Mouse (Mus musculus) kidney, postnatal 0 days (tissue): ENCODE data around the gene Gm37240. TPM values are rescaled to one million over a fixed set of nuclear protein-coding genes. Genes with fewer than 3 reads are reported as not detected.

Experiments used
- ATAC-seq: fragments of 200-750 bp; cut with Nextera tagmentation; replicated peaks from 2 replicates; pipeline ENCODE4 v1.8.0; 2017; ENCODE audit warnings: low read depth, moderate number of reproducible peaks, moderate TSS enrichment, moderate library complexity; ENCODE audit not compliant: low FRiP score
- DNase-seq: peaks from one replicate; pipeline ENCODE4 v3.0.0-alpha.2; 2016; ENCODE audit warnings: low spot score
- H3K27ac ChIP-seq: fragments of 300-500 bp; sonication (generic); 2 replicates; pipeline ENCODE4 v1.5.1; 2014; ENCODE audit warnings: mild to moderate bottlenecking
- H3K27me3 ChIP-seq: fragments of 300-500 bp; sonication (generic); 2 replicates; pipeline ENCODE4 v1.6.1; 2014; ENCODE audit warnings: low read length, mixed read lengths; ENCODE audit not compliant: insufficient read depth
- H3K36me3 ChIP-seq: fragments of 300-500 bp; sonication (generic); 2 replicates; pipeline ENCODE4 v1.6.1; 2014; ENCODE audit warnings: low read length, mixed read lengths; ENCODE audit not compliant: insufficient read depth
- H3K4me1 ChIP-seq: fragments of 300-500 bp; sonication (generic); replicated peaks from 2 replicates; pipeline ENCODE4 v1.6.1; 2014; ENCODE audit warnings: antibody characterized with exemption, low read length, mixed read lengths; ENCODE audit not compliant: insufficient read depth
- H3K4me2 ChIP-seq: fragments of 300-500 bp; sonication (generic); 2 replicates; pipeline ENCODE4 v1.6.1; 2014; ENCODE audit warnings: mild to moderate bottlenecking, low read length, moderate library complexity, mixed read lengths
- H3K4me3 ChIP-seq: fragments of 300-500 bp; sonication (generic); replicated peaks from 2 replicates; pipeline ENCODE4 v1.5.1; 2014; ENCODE audit warnings: low read depth, low read length
- H3K9ac ChIP-seq: fragments of 300-500 bp; sonication (generic); 2 replicates; pipeline ENCODE4 v1.6.1; 2014; ENCODE audit warnings: low read depth, low read length
- H3K9me3 ChIP-seq: fragments of 300-500 bp; sonication (generic); replicated peaks from 2 replicates; pipeline ENCODE4 v1.6.1; 2016; ENCODE audit warnings: low read length, inconsistent platforms, mixed read lengths
- CTCF ChIP-seq: IDR thresholded peaks from 2 replicates; pipeline ENCODE4 v1.5.1; 2016; ENCODE audit warnings: antibody characterized with exemption, low read depth, mild to moderate bottlenecking, moderate library complexity
- WGBS: fragments of 180-500 bp; shearing (Covaris S2); extraction: QIAGEN DNeasy Blood & Tissue Kit; methylation state at CpG from one replicate; pipeline ENCODE4 v1.1.7; 2014; 5-methylcytosine and 5-hydroxymethylcytosine counted together
- polyA plus RNA-seq: library from polyadenylated mRNA; unstranded; fragments of >200 nt; fragmentation: Nextera tagmentation; extraction: Ambion mirVana; gene quantifications from 2 replicates; pipeline ENCODE4 v1.2.1, GENCODE M21; 2015

Gene Gm37240
- polyA plus RNA-seq, 1 experiment from 2014 or later, result 10.8 TPM

- H3K27ac ChIP-seq, result peak overlapping the region; percentile 70
- 0 out of 2 replicates have a peak, but pooled peaks cover 7% of the 10 kb centered on the region for H3K4me1 ChIP-seq
- WGBS, result 19% methylated on average over 2 of the region's 2 CpGs
- H3K9ac ChIP-seq, result no peak overlapping the region
- no peak overlapping the region for H3K4me3 ChIP-seq
- no peaks in the 10 kb centered on the region for H3K36me3 ChIP-seq
- no peak overlapping the region for H3K4me2 ChIP-seq
- no peaks in the 10 kb centered on the region for H3K9me3 ChIP-seq
- 0 out of 2 replicates have a peak, but pooled peaks have one; percentile 49 for ATAC-seq
- TF ChIP-seq CTCF, result no peak
- H3K27me3 ChIP-seq, result no peaks in the 10 kb centered on the region
- DNase-seq, result peak; percentile 78
Observed at GRCm38 (mm10) chr3:85841454-85842176, 45.7 kb downstream of the Gm37240 start.

DNA sequence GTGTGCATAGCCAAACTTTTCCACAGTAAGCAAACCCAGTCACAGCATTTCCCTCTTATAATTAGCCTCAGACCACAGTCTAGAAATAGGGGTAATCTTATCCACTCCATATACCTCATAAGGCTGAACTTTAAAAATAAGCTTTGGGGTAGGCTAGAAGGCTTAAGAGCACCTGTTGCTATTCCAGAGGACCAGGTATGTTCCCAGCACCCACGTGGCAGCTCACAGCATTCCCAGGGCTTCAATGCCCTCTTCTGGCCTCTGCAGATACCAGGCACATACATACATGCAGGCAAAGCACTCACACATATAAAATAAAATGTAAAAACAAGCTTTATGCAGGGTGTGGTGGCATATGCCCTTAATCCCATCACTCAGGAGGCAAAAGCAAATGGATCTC lies 53.7 kb downstream of the Gm37240 start:
- no peak for ATAC-seq
- no peak overlapping the region for H3K4me3 ChIP-seq
- 88% methylated on average over 1 of the region's 1 CpGs for WGBS

GRCm38 (mm10) chr3:85832490-85833155 lies 54.7 kb downstream of the Gm37240 start:
- H3K4me1 ChIP-seq, result 0 out of 2 replicates have a peak, but pooled peaks cover 4% of the 10 kb centered on the region
- no peaks in the 10 kb centered on the region for H3K9me3 ChIP-seq
- H3K9ac ChIP-seq, result no peak overlapping the region
- H3K36me3 ChIP-seq, result no peaks in the 10 kb centered on the region
- no peak overlapping the region for H3K4me2 ChIP-seq
- DNase-seq, result peak; percentile 26
- TF ChIP-seq CTCF, result no peak
- H3K4me3 ChIP-seq, result no peak overlapping the region
- no peak for ATAC-seq
- 49% methylated on average over 10 of the region's 10 CpGs for WGBS
- H3K27me3 ChIP-seq, result no peaks in the 10 kb centered on the region
- H3K27ac ChIP-seq, result peak overlapping the region; percentile 42; the same call in 1 of the 2 replicates

More for the DNA sequence above, 53.7 kb downstream of the Gm37240 start:
- 0 out of 2 replicates have a peak, but pooled peaks cover 4% of the 10 kb centered on the region for H3K4me1 ChIP-seq
- no peak overlapping the region for H3K9ac ChIP-seq
- no peak for TF ChIP-seq CTCF
- H3K27me3 ChIP-seq, result no peaks in the 10 kb centered on the region
- H3K4me2 ChIP-seq, result no peak overlapping the region
- no peaks in the 10 kb centered on the region for H3K36me3 ChIP-seq
- no peaks in the 10 kb centered on the region for H3K9me3 ChIP-seq
- DNase-seq, result no peak
- 0 out of 2 replicates have a peak overlapping the region, but pooled peaks have one; percentile 42 for H3K27ac ChIP-seq

DNA sequence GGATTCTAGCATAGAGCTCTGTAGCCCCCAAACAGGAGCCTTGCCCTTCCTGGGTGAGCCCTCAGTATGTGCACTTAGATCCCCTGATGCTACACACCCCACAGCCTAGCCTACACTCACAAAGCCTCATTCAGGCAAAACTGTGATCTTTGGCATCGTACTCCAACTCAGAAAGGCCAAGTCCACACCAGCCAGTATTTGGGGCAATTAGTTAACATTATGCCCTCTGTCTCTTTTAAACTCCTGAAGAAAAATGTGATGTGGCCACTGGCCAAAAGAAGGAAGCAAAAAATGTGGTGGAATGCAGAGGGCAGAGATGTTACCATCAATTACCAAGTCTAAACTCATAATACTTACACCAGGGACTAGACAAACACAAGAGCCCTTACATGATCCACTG lies 55.5 kb downstream of the Gm37240 start:
- Histone ChIP-seq H3K27ac (0 out of 2 replicates have a peak overlapping the region, but pooled peaks have one; percentile 47), H3K36me3 (no peaks in the 10 kb centered on the region), H3K27me3 (no peaks in the 10 kb centered on the region), H3K9me3 (no peaks in the 10 kb centered on the region), H3K4me1 (0 out of 2 replicates have a peak, but pooled peaks cover 4% of the 10 kb centered on the region), H3K4me2 (no peak overlapping the region), H3K9ac (no peak overlapping the region), H3K4me3 (no peak overlapping the region)
- WGBS, result 53% methylated on average over 1 of the region's 1 CpGs
- TF ChIP-seq CTCF, result no peak
- ATAC-seq (no peak), DNase-seq (peak; percentile 38)

GRCm38 (mm10) chr3:85829047-85829446 lies 58.3 kb downstream of the Gm37240 start:
- H3K36me3 ChIP-seq, result no peaks in the 10 kb centered on the region

DNA sequence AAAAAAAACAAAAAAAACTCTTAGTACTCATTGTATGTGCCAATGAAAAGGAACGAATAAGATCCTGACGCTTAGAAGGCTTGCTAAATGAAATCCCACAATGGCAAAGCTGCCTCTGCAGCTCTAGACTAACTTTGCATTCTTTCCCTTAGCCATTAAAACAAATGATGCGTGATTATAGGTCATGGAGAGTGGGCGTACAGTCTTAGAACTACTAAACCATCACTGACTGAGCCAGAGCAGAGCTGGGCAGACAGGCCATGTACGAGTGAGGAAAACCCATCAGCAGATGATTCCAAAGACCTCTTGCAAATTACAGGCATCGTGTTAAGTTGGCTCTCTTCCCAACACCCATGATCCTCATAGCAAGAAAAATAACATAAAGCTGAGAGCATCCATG lies 59.5 kb downstream of the Gm37240 start:
- H3K27ac ChIP-seq, result peak overlapping the region; percentile 62
- peak; percentile 72 for ATAC-seq
- H3K4me2 ChIP-seq, result no peak overlapping the region

More at GRCm38 (mm10) chr3:85829047-85829446, 58.3 kb downstream of the Gm37240 start:
- DNase-seq, result no peak
- Histone ChIP-seq H3K27me3 (no peaks in the 10 kb centered on the region), H3K4me2 (no peak overlapping the region), H3K27ac (peak overlapping the region; percentile 44; the same call in 1 of the 2 replicates), H3K4me3 (no peak overlapping the region), H3K9me3 (no peaks in the 10 kb centered on the region), H3K4me1 (0 out of 2 replicates have a peak, but pooled peaks cover 4% of the 10 kb centered on the region), H3K9ac (no peak overlapping the region)
- ATAC-seq, result no peak
- WGBS, result 43% methylated on average over 4 of the region's 4 CpGs
- TF ChIP-seq CTCF, result no peak

More for the DNA sequence above, 59.5 kb downstream of the Gm37240 start:
- no peaks in the 10 kb centered on the region for H3K27me3 ChIP-seq
- TF ChIP-seq CTCF, result no peak
- H3K4me3 ChIP-seq, result no peak overlapping the region
- WGBS, result 29% methylated on average over 6 of the region's 6 CpGs
- DNase-seq, result peak; percentile 83
- H3K36me3 ChIP-seq, result no peaks in the 10 kb centered on the region
- H3K4me1 ChIP-seq, result 0 out of 2 replicates have a peak, but pooled peaks cover 4% of the 10 kb centered on the region
- no peaks in the 10 kb centered on the region for H3K9me3 ChIP-seq
- H3K9ac ChIP-seq, result no peak overlapping the region
